Mouse (Mus musculus) granulocyte monocyte progenitor cell, adult 5-6 weeks (primary cell): ENCODE data around the gene Spen. TPM values are rescaled to one million over a fixed set of nuclear protein-coding genes. Genes with fewer than 3 reads are reported as not detected.

Experiments
- ATAC-seq: replicated peaks from 2 replicates; pipeline ENCODE4 v1.8.0; 2016; ENCODE audit warnings: mild to moderate bottlenecking, moderate TSS enrichment, inconsistent platforms; ENCODE audit not compliant: poor library complexity, severe bottlenecking
- total RNA-seq, 2 experiments: library from RNA; stranded (forward) in 1 of 2; stranded (reverse) in 1 of 2; fragments of 200-712, 200-1000 nt in 1 of 2; fragments of >200 nt in 1 of 2; fragmentation: Nextera tagmentation in 1 of 2; gene quantifications; 2 replicates each; pipeline ENCODE4 v1.2.3; 2014 to 2017

The Spen gene
- total RNA-seq, 2 experiments from 2014 or later: 25.5 to 37.8 TPM

DNA sequence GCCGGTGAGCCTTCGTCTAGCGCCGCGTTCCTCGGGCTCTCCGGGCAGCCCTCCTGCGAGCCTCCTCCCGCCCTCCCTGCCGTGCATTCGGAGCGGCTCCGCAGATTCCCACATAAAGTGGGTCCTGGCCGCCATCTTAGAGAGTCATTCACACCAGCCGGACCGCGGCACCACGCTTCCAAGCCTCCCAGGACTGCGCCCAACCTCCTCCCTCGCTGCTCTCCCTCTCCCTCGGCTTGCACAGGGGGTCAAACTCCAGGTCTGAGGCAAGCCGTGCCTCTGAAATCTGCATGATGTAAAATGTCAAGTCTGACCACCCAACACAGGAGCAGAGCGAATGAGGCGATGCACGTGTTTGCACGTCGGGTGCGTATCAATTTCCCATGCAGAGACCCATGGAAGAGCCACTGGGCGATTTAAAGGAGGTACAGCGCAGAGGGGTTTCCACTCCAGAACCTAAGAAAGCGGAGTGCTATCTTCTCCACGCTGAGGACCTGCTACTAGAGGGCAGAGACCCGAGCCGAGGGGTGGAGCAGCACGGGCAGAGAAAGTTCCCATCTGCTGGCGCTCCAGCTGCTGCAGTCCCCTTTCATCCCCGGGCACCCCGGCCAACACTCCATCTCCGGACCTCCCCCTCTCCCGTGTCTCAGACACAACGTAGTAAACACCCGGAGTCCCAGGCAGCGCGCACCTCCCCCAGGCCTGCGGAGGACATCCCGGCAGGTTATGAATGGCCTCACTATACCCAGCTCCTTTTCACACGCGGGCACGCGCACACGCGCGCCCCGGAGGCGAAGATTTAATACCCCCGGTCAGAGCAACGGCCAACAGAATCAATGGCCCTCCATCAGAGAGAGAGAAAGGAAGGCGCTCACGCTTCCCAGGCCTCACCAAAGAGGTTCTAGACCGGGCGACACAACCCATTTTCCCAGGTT lies 1.8 kb downstream of the Spen start:
- peak; percentile 6 for ATAC-seq

DNA sequence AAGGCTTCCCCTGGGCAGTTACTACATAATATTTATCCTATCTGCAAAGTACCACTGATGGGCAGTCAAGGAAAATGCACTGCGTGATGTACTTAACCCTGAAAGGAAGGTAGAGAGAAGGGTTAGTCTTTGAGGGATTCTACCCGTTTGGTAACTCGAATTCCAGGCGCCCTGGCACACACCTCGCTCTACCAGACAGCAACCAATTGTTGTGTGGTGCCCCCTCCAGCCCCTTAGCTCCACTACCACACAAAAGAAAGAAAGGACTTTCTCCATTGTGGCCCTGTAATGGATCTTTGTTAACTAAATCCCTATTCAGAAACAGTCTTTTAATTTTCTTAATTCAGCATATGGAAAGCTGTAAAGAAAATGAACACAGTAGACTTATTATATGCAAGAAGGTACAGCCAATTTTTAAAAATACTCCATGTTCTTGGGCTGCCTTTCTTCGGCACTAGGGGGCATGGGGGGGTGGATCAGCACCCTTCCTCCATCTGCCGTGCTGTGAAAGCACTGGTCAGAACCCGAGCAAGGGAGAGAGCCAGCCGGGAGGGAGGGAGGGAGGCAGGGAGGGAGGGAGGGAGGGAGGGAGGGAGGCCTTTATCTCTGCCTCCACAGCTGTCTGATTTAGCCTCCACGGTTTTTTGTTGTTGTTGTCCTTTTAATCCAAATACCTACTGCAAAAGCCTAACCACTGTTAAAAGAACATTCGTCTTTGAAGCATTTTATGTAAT lies 3.3 kb downstream of the Spen start:
- ATAC-seq: peak; percentile 39

DNA sequence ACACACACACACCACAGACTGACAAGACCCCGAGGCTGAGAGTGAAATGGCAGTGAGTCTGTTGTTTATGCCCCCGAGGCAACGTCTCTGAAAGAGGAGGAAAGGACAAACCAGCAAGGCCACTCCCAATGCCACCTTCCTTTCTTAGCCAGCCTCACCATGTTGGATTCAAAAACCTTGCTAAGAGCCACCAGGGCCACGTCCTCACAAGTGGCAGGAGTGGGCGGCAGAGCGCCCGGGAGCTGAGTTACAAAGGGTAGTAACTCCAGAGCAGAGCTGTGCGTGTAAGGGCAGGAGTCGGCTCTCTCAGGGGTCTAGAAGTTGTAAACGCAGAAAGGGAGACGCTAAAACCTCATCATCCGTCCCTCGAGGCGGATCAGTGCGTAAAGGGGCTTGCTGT lies 7.4 kb downstream of the Spen start:
- ATAC-seq: no peak

DNA sequence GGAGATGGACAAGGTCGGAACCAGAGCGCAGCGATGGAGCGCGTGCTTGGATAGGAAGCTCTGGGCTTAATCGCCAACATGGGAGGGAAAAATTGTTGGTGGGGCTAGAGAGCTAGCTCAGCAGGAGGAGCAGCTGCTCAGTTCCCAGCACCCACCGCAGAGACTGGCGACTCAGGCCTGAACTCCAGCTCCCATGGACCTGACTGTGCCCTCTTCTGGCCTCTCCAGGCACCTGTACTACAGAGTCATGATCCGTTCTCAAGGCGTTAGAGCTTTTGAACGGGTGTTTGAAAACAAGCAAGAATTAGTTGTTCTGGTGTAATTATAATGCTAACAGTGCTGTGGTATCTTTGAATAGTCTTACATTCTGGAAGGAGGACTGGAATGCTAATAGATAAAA lies 9.5 kb downstream of the Spen start:
- ATAC-seq: no peak

DNA sequence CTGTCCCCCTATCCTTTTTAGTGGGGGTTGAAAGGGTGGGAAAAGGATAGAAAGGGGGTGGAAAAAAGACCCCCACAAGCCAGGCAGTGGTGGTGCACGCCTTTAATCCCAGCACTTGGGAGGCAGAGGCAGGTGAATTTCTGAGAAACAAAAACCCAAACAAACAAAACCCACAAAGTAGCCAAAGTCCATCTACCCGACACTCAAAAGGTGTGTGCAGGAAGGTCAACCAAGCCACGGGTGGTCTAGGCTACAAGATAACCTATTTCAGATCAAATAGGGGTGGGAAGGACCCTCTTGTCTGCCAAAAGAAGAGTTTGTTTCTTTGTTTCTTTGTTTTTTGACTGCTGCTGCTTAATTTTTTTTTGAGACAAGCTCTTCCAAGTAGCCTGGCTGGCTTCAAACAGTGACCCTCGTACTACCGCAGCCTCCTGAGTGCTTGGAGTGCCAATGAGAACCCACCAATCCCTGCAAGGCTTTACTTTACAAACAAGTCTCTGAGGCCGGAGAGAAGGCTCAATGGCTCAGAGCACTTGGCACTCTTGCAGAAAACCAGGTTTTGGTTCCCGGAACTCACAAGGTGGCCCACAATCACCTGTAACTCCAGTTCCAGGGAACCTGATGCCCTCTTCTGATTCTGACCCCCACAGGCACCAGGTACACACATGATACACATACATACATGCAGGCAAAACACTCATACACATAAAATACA lies 11.3 kb downstream of the Spen start:
- ATAC-seq: no peak

DNA sequence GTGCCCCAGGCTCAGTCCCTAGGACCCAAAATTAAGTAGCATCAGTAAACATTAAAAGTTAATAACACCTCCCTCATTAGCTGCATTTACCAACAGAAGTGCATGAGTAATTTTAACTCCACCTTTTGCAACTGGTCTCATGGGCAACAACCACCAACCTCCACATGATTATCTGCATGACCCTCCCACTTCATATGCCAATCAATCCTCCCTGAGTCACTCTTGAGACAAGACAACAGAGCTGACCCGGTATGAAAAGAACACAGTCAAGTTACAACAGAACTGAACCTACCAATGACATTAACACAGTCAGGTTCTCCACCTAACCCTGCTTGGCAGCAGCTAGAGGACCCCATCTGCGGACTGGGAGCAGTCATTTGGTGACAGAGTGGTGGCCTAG lies 12.5 kb downstream of the Spen start:
- peak; percentile 38; the same call in 1 of the 2 replicates for ATAC-seq

DNA sequence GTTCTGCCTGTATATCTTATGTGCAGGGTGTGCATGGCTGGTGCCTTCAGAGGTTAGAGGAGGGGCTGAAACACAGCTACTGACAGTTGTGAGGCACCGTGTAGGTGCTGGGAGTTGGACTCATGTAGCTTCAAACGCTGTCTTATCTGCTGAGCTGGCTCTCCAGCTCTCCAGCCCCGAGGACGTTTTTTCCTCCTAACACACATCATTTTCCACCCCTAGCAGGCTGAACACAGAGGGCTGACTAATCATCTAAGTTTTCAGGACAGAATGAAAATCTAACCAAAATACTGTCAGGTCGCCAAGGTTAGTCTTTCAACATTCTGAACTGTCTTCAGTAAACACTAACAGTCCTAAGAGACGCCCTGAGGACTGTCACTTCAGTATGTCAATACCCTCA lies 13.7 kb downstream of the Spen start:
- no peak for ATAC-seq

DNA sequence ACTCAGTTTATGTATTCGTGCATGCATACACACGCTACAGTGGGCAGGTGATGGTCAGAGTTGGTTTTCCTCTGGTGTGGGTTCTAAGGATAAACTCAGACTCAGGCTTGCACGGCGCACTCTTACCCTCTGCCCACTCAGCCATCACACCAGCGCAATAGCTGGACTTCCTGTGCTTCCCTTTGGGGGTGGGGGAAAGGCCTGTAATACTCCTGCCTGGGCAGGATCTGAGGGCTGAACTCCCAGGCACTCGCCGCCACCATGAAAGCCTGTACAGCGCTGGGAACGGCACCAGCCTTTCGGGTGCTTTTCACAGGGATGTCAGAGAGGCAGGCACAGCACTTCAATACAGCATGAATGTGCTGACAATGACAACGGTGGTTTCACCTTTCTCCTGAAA lies 15.3 kb downstream of the Spen start:
- 0 out of 2 replicates have a peak, but pooled peaks have one; percentile 33 for ATAC-seq

DNA sequence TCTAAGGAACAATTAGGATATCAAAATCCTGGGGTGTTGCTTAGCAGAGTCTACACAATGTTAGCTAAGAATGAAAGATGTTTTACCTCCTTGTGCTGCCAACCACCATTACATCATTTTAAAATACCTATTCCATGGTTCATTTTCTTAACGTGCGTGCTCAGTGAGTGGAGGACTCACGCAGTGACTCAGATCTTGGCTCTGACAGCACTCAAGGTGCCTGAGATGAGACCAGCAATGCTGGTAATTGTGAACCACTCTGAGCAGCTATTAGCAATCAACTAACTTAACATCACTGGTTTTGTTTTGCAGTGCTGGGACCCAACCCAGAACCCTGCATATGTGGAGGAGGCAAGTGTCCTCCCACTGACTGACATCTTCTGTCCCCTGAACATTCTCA lies 20.0 kb downstream of the Spen start:
- no peak for ATAC-seq

DNA sequence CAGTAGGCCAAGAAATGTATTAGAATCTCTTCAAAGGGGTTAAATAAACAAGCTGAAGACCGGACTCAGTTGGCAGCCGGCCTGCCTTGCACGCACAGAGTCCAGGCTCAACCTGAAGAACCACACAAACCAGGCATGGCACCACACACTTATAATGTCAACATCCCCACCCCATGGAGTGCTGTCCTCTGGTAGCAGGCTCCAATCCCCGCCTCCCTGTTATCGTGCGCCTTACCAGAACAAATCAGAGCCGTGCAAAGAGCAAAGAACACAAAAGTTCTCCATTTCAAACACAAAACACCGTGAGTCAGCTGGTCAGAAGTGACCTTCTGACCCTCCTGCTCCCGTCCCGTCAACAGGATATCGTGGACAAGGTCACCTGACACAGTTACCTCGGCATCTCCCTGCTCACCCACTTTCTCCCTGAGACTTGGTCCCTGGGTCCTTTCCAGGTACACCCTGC lies 24.2 kb downstream of the Spen start:
- no peak for ATAC-seq

DNA sequence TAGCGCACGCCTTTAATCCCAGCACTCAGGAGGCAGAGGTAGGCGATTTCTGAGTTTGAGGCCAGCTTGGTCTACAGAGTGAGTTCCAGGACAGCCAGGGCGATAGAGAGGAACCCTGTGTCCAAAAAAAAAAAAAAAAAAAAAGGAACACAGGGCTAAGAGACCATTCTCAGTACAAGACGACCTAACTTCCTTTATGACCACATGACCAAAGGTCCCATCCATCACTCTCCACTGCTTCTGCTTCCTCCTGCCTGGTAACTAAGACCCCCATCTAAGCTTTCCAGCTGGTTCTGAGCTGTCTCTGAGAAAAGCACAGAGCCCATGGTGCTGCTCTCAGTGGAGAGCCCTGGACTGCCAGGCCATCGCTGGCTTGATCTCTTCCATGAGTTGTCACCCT lies 26.3 kb downstream of the Spen start:
- peak; percentile 87 for ATAC-seq

DNA sequence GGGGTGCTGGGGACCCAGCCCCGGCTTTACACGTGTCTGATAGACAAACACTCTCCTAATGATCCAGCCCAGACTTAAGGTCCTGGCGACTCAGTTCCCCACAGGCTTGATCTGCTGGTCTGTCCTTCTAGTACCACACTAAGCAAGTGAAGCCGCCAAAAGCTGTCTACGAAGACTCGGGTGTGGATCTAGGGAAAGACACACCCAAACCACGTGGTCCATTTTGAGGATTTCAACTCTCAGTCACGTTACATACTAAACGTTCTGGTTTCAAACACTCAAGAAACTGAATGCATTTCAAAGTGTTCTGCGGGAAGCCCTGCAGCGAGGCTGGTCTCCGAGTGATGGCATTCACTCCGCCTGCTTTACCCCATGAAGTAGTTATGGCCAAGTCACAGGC lies 27.9 kb downstream of the Spen start:
- no peak for ATAC-seq

DNA sequence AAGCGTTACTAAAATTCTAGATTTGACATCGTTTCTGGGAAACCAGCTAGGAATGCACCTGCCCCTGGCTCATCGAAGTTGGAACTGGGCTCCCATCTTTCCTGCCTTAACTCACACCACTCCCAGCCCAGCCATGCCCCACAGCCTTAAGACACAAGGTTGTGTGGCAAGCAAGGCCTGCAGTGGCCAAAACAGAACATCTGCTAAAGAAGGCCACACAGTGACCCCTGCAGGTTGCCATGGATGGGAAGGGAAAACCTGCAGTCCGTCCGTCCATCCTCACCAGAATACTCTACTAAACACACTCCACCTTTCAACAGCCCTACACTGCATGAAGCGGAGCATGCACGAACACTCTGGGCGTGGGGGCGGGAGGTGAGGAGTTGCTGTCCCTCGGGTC lies 31.5 kb downstream of the Spen start:
- ATAC-seq: peak; percentile 78

DNA sequence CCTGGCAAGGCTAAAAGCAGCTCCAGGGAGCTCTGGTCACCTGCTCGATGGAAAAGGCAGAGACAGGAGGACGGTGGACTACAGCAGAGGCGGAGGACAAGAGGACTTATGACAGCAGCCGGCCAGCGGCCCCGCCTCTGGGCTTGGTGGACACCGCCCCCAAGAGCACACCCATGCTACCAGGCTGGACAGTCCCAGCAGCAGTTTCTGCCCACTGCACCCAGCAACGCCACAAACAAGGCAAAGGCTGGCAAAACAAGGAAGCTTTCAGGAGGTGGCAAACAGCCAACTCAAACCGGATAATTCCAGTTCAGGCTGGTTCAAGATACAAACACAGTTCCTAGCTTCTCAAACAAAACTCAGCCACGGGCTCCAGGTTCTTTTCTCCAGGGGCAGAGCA lies 32.0 kb downstream of the Spen start:
- ATAC-seq: peak; percentile 88

DNA sequence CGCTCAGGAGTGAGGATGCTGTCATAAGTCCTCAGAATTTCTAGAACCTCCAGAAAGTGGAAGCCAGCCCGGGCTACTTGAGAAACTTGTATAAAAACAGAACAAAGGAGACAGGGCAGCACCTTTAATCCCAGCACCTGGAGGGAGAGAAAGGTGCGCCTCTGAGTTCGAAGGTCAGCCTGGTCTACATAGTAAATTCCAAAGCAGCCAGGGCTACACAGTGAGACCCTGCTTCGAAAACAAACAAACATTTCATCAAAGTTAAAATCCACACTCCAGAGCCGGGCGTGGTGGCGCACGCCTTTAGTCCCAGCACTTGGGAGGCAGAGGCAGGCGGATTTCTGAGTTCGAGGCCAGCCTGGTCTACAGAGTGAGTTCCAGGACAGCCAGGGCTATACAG lies 32.6 kb downstream of the Spen start:
- no peak for ATAC-seq

DNA sequence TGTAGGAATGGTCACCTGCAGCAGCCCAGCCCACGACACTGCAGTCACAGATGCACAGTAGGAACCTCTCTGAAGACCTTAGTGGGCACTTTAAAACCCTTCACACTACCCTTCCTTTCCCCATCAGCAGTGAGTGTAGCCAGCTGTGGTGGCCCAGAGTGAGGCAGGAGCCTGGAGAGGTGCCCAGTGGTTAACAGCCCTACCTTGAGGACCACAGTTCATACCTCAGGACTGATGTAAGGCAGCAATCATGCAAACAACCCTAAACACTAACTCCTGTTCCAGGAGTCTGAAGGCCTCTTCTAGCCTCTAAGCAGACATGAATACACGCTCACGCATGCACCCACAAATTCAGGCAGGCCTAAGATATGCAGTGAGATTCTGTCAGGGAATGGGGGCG lies 33.9 kb downstream of the Spen start:
- no peak for ATAC-seq

DNA sequence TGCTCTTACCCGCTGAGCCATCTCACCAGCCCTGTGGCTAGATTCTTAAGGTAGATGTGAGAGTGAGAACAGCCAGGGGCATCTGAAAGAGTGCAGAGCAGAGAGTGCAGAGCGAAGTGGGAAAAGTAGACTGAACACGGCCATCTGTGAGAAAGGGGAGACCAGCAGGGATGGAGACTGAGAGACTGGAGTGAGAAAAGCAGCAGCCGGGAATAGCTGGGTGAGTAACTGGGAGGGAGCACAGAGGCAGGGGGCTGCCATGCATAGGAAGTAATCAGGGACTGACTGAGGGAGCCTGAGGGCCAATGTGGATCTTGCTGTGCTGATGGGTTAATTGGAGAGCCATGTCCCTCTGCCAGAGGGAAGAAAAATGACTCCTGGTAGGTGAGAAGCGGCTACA lies 35.7 kb downstream of the Spen start:
- ATAC-seq: no peak

DNA sequence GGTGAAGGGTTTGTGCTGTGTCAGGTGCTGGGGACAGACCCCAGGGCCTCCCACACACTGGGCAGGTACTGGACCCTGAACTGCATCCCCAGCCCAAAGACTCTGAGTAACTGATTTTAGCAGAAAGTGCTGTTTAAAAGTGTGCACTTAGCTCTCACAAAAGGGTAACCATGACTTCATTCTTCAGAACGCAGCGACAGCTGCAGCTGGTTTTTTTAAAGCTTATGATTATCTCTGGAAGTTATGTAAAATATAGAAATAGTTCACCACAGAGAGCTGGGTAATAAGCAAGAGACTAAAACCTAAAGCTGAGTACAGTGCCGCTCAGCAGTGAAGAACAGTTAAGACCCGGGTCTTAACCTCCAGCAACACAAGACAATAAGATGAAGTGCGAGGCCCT lies 37.3 kb downstream of the Spen start:
- ATAC-seq: no peak

DNA sequence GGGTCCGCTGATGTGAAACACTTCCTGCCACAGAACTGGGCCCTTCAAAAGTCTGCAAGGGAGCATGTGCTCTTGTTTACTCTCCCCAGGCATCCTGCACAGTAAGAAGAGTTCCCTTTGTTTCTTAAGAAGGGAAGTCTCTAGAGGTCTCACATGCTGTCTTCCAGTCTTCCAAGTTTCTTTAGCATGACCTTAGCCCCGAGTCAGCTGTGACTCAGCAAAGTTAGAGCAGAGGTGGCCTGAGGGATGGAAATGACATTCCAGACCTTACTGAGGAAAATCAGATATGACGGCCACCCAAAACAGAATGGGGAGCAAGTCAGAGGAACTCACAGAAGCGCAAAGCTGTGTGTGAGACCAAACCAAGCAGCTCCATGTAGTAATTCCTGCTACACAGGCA lies 37.8 kb downstream of the Spen start:
- no peak for ATAC-seq

DNA sequence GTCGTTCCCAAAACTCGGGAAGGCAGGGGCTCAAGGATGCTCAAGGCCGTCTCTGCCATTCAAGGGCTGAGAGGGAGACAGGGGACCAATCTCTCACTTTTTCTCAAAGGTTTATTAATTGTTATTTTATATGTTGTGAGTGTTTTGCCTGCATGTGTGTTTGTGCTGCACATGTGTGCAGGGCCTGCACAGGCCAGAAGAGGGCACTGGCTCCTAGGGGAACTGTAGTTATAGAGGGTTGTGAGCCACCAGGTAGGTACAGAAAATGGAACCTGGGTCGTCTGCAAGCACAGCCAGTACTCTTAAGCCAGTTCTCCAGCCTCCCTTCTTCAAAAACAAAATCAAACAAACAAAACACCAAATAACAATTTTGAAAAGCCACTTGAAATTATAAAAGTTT lies 49.7 kb downstream of the Spen start:
- peak; percentile 40; the same call in 1 of the 2 replicates for ATAC-seq

DNA sequence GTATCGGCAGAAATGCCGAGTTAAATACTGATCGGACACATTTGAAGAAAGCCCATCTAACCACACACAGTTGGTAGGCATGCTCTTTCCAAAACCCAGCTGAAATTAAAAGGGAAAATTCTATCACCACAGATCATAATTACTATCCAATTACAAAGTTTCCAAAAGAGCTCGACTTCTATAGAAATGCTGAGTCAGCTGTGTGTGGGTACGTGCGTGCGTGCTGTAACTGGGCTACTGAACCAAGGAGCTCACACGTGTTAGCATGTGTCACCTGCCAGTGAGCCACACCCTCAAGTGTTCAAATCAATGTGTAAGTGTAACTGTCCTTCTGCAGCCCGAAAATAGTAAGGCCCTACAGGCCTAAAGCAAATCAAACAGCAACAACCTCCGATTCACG lies 50.8 kb downstream of the Spen start:
- no peak for ATAC-seq
